Mouse (Mus musculus) brain, embryonic 14.5 days (tissue): Measurements from ENCODE around the gene Cdc5l.

Experiments
- CTCF ChIP-seq: fragments of 200-500 bp; IDR thresholded peaks from 2 replicates; pipeline ENCODE4 v1.5.1; 2012; ENCODE audit warnings: inconsistent platforms, mild to moderate bottlenecking, moderate library complexity, borderline replicate concordance; ENCODE audit not compliant: insufficient read depth, insufficient read length; ENCODE audit errors: extremely low read depth
- POLR2A ChIP-seq: fragments of 200-500 bp; IDR thresholded peaks from 2 replicates; pipeline ENCODE4 v1.6.1; 2012; ENCODE audit warnings: mild to moderate bottlenecking, inconsistent platforms, borderline replicate concordance; ENCODE audit not compliant: poor library complexity, insufficient read depth, insufficient read length, severe bottlenecking; ENCODE audit errors: extremely low read depth

DNA sequence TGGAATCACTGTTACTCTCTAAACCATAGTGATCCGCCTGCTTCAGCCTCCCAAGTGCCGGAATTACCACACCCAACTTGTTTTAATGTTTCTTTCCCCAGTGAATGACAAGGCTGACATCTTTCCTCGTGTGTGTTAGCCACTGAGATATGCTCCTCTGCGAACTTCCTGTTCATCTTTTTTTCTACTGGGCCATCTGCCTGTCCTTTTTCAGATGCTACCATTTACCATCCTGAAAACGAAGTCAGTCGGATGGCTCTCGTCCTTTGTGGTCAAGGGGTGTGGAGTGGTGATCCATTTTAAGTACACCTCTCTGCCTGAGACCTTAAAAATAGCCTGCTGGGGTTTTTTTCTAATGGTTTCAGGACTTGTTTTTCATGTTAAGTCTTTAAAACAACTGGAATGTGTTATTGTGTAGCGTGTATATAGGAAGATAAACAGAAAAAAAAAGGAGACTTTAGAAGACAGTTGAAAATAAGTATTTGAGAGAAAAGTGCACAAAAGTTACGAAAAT is 54.2 kb downstream of the Cdc5l start:
- TF ChIP-seq CTCF (no peak), POLR2A (no peak)
